Mouse (Mus musculus) inflammation-experienced regulatory T-cells, adult 6 months (primary cell): ENCODE data around the gene Gm8279. TPM values are rescaled to one million over a fixed set of nuclear protein-coding genes. Genes with fewer than 3 reads are reported as not detected.
"Not testable (repeated sequence)": the region's sequence is repeated elsewhere in the genome, so short reads cannot be mapped to it uniquely, and the experiment has no call there.

Experiments used
- ATAC-seq: one replicate; pipeline ENCODE4 v1.8.0; 2017
- polyA plus RNA-seq, 3 experiments: library from polyadenylated mRNA; unstranded; fragments of 100-300 nt; shearing (Covaris generic); gene quantifications; one replicate each; pipeline ENCODE4 v1.2.1; 2017

Gm8279 gene
- not detected for polyA plus RNA-seq

- ATAC-seq: not testable (repeated sequence)
Observed at GRCm38 (mm10) chr14:5131219-5131618, at the start of gene Gm8279. Gene Gm8279, plus strand, starts transcription at chr14:5131519.

DNA sequence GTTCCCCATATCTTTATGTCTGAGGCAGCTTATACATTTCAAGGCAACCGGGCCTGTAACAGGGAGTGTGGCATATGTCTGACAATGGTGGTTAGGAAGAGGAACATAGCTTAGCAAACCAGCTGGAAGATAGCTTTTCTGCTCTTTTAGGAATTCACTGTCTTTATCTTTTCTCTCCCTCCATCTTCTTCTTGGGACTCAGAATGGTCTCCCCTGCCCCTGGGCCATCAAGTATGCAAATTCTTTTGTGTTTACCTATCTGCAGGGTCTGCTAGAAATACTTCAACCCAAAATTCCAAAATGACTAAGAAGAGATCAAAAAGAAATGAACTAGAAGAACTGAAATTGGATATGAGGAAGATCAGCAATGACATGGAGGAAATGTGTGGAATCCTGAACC is 32.9 kb downstream of the Gm8279 start, which contains the start of gene Gm3317:
Gene Gm3317 (plus strand): TSS at position 301 of the 400 bp plus-strand sequence.
- ATAC-seq: not testable (repeated sequence)

- not testable (repeated sequence) for ATAC-seq
Observed at GRCm38 (mm10) chr14:5185493-5185892, 54.2 kb downstream of the Gm8279 start, which contains the start of gene Gm8271. Gene Gm8271, plus strand, starts transcription at chr14:5185793.

Other genes with a start within 250 kb of the Gm8279 start
- gene Gm3278, start 239.1 kb upstream of the Gm8279 start, polyA plus RNA-seq: not detected
- gene Gm8297, start 147.6 kb upstream of the Gm8279 start, polyA plus RNA-seq: under 1 TPM in 1 of 3 experiments, not detected in 2; 0.72 TPM
- not detected for gene Gm3298, start 115.6 kb upstream of the Gm8279 start, polyA plus RNA-seq
- gene 4930555G01Rik, start 80.9 kb upstream of the Gm8279 start, polyA plus RNA-seq: not detected
- 10 to 100 TPM in 1 of 3 experiments, 1 to 10 TPM in 2; 3.8 to 19.5 (median 7.2) TPM for gene Gm8281, start 60.5 kb upstream of the Gm8279 start, polyA plus RNA-seq
- gene Gm3317, start 33.0 kb downstream of the Gm8279 start, polyA plus RNA-seq: not detected
- gene Gm8271, start 54.3 kb downstream of the Gm8279 start, polyA plus RNA-seq: not detected
- not detected for gene Gm3526, start 129.1 kb downstream of the Gm8279 start, polyA plus RNA-seq
- gene Gm3542, start 203.4 kb downstream of the Gm8279 start, polyA plus RNA-seq: not detected